Mouse (Mus musculus): Measurements from ENCODE around the gene Nt5c1a.

DNA sequence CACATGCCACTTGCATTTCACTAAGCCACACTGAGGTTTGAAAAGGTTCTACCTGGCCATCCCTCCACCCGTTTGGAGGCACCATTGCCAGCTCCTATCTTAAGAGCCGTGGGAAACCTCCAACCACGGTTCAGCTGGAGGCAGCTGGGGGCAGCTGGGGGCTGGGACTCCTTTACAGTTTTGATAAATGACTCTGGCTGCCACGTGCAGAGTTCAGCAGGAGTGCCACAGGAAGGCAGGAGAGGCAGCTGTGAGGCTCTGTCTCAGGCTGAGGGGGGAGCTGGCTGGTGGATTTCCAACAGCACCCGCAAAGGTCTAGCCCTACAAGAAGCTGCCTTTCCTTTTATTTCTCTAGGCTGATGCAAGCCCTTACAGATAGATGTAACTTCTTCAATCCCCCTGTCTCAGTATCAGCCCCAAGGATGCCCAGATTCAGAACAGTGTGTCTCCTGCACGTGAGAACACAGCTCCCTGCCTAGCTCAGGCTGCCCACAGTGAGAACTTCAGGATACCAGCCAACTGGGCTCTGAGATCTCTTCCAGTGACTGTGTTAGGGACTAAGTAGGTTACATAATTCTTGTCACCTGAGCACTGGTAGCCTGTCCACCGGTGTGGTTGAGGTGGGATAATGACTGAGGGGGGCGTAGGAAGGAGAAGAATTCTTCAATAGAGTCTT is 58.9 kb downstream of the Nt5c1a start:
- no peak for TF ChIP-seq CTCF (IDR thresholded peaks at IDR 0.05; ENCODE audit: control insufficient read depth, insufficient read depth, insufficient read length)
- no peak for TF ChIP-seq MAX (IDR thresholded peaks at IDR 0.05)
- no peak for TF ChIP-seq USF1 (IDR thresholded peaks at IDR 0.05; ENCODE audit: low read depth)
- TF ChIP-seq MYOG (IDR thresholded peaks at IDR 0.05; ENCODE audit: control insufficient read depth, extremely low read depth, insufficient read length): no peak
- no peak for TF ChIP-seq CEBPB (IDR thresholded peaks at IDR 0.05; ENCODE audit: low read depth)
